Mouse (Mus musculus): ENCODE data around the gene Hoxc9.

Gene Hoxc9

GRCm38 (mm10) chr15:102956906-102957305 lies 19.3 kb upstream of the Hoxc9 start:
- no peak for DNase-seq

DNA sequence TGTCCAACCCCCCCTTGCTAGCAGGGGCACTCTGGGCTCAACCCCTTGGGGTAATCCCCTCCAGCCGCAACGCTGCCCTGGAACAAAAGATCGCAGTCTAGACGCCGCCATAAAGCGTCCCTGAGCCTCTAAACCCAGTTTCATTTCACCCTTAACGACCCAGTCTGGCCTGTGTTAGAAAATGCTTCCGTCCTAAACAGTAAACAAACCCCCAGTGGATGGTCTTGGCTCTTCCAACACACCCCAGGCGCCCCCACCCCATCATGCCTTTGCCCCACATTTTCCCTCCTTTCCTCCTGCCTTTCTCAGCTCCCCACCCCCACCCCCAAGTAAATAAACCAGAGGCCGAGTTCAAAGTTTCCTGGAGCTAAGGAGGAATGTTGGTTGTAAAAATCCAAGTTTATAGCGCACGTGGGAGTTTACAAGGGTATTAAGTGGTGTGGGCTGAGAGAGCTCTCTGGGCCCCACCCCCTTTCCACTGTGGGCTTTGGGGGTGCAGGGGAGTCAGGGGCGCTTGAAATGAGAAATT lies 16.5 kb upstream of the Hoxc9 start:
- no peak for DNase-seq

DNA sequence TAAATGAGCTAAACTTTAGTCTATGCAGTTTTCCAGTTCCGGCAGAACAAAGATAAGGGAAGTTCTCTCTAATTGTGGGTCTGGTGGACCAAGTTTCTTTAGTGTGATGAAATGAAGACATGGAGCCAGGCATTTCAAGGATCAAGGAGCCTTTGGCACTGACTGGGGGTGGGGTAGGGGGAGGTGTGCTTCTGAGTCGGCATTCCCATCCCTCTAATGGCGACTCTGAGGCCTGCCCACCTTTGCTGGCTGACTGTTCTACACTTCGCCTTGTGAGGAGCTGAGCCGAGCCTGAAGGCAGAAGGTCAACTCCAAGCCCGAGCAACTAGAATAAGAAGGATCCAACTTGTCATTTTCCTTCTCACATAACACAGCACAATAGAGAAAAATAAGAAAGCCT lies 14.5 kb upstream of the Hoxc9 start:
- no peak for DNase-seq

DNA sequence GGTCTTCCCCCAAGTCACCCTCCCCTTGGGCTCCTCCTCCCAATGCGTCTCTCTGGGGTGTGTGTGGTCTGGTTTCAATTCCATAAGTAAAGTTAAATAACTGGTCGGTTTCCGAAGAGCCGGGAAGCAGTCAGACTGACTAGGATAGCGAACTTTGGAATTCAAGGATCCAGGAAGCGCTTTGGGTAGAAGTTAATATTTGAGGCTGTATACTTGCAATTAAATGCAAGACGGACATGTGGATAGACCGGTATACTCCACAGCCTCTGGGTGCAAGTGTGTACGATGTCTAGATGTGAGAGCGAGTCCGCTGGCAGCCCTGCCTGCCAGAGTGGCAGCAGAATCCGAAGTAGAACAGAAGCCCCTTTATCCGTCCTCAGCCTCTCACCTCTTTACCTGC lies 13.7 kb upstream of the Hoxc9 start:
- no peak for DNase-seq

- no peak for DNase-seq
Observed at GRCm38 (mm10) chr15:102963259-102963658, 13.0 kb upstream of the Hoxc9 start.

DNA sequence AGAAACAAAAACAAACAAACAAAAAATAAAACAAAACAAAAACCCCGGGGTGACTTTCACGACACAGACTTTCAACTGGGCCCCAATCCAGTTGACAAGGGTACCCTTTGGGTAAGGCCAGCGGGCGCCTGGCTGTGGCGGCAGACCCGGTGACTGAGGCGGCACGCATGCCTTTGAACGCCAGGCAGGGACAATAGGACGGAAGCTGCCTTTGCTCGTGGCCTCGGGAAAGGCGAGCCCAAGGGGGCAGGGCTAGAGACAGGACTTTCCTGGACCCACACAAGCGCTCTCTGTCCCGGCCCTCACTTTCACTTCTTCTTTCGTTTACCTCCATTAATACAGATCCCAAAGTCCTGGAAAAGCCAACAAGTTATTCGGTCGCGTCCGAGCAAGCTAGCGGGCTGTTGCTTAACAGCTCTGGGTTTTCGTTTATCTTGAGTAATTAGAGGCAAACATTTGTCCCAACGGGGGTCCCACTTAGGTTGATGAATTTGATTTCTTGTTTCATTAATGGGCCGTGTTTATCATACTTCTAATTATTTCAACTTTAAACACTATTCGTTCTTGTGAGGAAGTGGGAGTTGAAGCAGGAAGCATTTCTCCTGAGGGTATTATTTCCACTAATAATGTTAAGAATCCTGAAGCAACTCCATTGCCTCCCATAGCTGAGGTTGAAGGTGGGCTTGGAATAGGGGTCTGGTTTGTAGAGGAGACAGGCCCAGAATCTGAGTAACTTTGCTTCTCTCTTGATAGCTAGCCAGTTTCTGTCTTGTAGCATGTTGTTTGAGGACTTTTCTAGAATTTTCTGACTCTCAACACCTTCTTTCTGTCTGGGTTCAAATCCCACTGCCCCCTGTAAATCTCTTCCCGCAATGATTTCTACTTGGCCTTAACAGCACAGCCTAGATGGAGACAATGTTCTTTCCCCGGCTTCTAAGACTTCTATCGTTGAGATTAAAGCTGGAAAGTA lies 12.3 kb upstream of the Hoxc9 start:
- no peak for DNase-seq

DNA sequence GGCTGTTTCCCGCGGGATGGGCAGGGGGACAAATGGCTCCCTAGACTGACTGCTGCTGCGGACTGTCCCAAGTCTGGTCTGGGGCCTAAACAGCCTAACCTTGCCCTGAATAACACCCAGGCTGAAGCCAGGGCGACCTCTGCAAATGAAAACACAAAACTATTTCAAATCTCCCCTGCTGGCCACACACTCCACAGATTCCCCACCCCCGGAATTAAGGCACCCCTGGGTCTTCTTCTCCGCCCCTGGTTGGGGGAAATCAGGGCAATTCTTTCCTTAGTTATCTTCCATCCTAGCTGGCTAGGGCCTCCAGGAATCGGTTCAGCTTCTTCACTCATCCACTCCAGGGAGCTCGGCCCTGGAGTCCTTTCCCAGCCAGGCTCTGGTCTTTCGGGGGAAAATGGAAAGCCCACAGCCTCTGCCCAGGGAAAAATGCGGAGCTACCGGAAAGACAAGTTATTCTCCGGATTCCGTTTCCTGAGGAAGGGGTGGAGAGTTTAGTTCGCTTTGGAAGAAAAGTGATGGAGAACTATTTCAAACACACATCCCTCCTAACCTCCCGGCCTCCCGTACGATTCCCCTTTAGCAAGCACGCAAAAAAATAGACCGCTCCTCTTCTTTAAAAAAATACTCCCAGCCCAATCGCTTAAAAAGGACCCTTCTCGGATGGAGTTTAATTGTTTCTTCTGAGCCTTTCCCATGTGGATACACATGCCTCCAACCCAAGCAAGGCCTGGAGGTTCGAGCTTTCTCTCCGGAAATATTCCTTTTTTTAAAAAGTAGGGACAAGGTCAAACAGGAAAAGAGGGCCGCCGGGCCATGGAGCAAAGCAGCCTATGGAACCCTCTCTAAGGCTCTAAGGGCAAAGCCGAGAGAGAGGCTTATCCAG lies 11.0 kb upstream of the Hoxc9 start:
- DNase-seq = no peak

GRCm38 (mm10) chr15:102965892-102966775 lies 10.1 kb upstream of the Hoxc9 start:
- DNase-seq = no peak

DNA sequence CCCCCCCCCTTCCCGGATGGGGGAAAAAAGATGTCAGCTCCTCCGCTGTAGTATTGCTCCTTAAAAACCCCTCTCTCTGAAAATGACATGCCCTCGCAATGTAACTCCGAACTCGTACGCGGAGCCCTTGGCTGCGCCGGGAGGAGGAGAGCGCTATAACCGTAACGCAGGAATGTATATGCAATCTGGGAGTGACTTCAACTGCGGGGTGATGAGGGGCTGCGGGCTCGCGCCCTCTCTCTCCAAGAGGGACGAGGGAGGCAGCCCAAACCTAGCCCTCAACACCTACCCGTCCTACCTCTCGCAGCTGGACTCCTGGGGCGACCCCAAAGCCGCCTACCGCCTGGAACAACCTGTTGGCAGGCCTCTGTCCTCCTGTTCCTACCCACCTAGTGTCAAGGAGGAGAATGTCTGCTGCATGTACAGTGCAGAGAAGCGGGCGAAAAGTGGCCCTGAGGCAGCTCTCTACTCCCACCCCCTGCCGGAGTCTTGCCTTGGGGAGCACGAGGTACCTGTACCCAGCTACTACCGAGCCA lies 9.4 kb upstream of the Hoxc9 start, which contains the start of gene Hoxc10:
Gene Hoxc10 (plus strand): TSS at position 21 of the 536 bp plus-strand sequence.
- DNase-seq = no peak

DNA sequence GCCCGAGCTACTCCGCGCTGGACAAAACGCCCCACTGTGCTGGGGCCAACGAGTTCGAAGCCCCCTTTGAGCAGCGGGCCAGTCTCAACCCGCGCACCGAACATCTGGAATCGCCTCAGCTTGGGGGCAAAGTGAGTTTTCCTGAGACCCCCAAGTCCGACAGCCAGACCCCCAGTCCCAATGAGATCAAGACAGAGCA lies 9.0 kb upstream of the Hoxc9 start, which contains the start of gene Hoxc5:
Gene Hoxc5 (plus strand): TSS at position 132 of the 199 bp plus-strand sequence.
- no peak for DNase-seq

DNA sequence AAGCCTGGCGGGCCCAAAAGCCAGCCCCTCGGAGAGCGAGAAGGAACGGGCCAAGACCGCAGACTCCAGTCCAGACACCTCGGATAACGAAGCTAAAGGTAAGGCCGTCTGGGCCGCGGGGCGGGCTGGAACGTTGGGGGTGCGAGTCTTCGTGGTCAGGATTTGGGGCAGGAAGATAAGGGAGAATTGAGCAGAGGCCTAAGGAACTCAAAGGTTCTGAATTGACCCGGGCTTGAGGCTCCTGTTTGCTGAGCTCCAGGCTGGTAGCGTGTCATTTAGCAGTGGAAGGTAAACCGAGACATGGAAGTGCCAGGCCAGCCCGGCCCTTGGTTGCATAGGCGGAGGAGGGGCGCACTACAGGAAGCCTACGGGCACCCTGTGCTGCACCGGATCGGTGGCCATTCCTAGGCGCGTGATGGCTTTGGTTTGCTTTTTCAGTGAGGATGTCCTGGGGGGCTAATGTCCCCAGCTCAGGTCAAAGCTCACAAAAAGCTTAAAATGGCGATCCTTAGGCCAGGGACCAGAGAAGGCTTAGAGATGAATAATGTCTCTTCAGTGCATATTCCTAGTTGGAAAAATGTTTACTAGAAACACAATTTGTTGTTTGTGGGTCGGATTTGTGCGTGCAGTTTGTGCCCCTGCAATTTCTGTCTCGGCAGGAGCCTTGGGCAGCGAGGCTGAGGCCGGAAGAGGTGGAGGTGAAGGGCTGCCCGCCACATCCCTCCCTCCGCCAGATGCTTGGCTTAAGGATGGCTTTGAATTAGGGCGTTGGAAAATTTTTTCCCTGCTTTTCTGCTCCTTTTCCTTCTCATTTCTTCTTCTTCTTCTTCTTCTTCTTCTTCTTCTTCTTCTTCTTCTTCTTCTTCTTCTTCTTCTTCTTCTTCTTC lies 8.5 kb upstream of the Hoxc9 start:
- no peak for DNase-seq

GRCm38 (mm10) chr15:102969296-102969695 lies 6.9 kb upstream of the Hoxc9 start:
- DNase-seq = no peak

- no peak for DNase-seq
Observed at GRCm38 (mm10) chr15:102970740-102971139, 5.5 kb upstream of the Hoxc9 start.

DNA sequence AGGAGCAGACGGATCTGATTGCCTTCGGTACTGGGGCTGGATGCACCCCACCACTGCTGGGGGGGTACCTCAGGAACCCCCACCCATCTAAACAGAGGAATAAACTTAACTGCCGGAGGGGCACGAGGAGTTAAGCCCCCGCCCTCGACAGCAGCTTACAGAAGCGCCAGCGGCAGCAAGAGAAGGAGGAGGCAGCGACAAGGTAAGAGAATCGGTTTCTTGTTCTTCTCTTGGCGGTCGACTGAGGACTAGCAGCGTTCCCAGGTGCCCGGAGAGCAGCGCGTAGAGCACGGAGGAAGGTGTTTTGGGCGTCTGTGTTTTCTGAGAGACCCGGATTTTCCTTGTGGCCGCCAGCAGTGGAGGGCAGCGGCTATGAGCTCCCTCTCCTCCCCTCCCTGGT lies 4.0 kb upstream of the Hoxc9 start:
- no peak for DNase-seq

DNA sequence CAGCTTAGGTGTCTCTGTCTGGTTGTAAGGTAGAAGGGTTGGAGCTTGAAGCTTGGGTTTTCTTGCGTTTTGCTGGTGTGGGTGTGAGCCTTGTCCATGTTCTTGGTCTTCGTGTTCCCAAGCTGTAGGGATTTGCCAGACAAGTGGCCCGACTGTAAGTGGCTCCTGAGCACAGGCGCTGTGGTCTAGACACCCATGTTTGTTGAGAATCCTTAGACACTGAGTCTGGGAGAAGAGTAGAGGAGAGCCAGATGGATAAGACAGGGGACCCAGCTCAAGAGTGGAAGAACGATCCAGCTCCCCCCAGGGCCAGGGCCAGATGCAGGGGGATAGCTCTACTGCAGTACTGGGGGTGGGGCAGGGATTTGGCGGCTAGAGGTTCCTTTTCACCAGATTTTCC lies 3.5 kb upstream of the Hoxc9 start:
- DNase-seq = no peak

- DNase-seq = no peak
Observed at GRCm38 (mm10) chr15:102975034-102975433, 1.2 kb upstream of the Hoxc9 start.

GRCm38 (mm10) chr15:102975688-102976111 lies 539 bp upstream of the Hoxc9 start:
- no peak for DNase-seq

GRCm38 (mm10) chr15:102976631-102977422 lies 588 bp downstream of the Hoxc9 start:
- DNase-seq = no peak

DNA sequence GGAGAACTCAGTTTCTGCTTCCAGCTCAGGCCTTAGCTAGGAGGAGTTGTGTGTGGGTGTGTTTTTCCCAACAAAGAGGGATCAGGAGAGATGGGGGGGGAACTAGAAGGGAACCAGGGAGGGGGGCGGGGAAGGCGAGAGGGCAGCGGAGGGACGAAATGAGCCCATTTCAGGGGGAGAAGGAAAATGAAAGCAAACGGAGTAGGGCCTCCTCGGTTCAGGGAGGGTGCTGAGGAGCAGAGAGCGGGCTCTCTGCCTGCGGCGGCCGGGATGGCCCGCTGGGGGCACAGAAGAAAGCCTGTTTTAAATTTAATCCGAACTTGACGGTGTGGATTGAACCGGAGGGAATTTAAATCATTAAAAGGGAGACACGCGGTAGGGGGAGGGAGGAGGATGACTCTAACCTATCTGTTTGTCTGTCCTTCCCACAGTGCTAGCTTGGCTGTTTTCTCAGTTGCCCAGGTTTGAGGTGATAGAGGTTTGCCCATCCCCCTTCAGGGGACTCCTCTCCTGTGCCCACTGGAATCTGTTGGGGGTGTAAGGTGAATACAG lies 1.3 kb downstream of the Hoxc9 start:
- no peak for DNase-seq
